18 mouse cellular contexts compared by ENCODE assay signal in the genomic region with DNA sequence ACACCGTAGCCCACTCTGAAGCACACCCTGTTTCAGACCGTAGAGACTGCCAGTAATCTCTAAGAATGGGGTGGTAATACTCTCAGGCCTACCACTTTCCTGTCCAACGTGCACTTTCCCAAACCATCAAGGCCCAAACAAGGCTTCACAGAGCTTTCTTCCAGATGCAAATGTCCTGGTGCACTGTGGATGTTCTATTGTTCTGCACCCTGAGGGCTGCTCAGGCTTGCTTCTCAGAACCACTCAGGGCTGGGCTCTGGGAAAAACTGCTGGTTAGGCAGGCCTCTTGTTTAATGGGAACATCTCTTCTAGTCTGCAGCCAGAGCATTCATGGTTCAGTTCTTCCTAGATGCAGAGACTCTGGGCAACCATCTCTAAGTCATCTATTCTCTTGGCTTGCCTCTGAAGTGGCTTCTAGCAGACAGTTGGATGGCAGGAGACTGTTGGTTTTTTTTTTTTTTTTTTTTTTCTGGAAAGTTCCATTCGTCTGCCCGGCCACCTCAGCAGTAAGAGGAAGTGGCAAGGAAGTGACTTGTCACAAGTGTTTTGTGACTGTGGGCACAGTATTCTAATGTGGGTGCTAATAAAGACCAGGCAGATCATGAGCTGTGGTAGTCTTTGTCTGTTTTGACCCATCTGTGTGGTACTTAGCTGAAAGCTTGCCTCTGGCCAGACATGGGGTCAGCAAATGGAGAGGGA.
DNase-seq lines count a peak whose midpoint lies in the region; ATAC-seq lines count a peak whose summit lies in the region.
"Had no signal": no experiment of that assay in that cellular context is flagged by ENCODE, and none has a peak within 500 bp of the region (broad histone marks: within the 10 kb centered on the region; RNA-seq: fewer than 3 reads in every experiment).

No protein-coding gene starts in this region.

- H3K27me3 ChIP-seq in forebrain, embryonic 12.5 days, result no peaks in the 10 kb centered on the region
- H3K27me3 ChIP-seq in forebrain, embryonic 13.5 days, result no peaks in the 10 kb centered on the region
- no peaks in the 10 kb centered on the region for H3K27me3 ChIP-seq in lung, embryonic 15.5 days
- no peaks in the 10 kb centered on the region for H3K27me3 ChIP-seq in embryonic facial prominence, embryonic 13.5 days
- H3K27me3 ChIP-seq: liver, embryonic 13.5 days; midbrain, embryonic 12.5 days; Patski had no signal

- no peak for ATAC-seq in forebrain, embryonic 12.5 days (ENCODE audit: low FRiP score)
- no peak for ATAC-seq in forebrain, embryonic 13.5 days
- no peak for ATAC-seq in lung, embryonic 15.5 days (ENCODE audit: borderline replicate concordance, extremely low read depth, low FRiP score, low TSS enrichment)
- ATAC-seq in embryonic facial prominence, embryonic 13.5 days (ENCODE audit: insufficient number of reproducible peaks, insufficient read depth, low FRiP score, low TSS enrichment, low read depth), result no peak
- peak; percentile 75 for ATAC-seq in megakaryocyte progenitor cell, adult 5-6 weeks (replicated peaks; ENCODE audit: poor library complexity)
- no peak for ATAC-seq in activated CD4-positive, CD25-positive, alpha-beta regulatory T cell, adult 4 months
- ATAC-seq: Patski had no signal

- no peak for DNase-seq in lung, postnatal 25 days (ENCODE audit: low spot score)
- no peak for DNase-seq in left cerebral cortex, postnatal 25 days (ENCODE audit: low spot score in 2 of 2)
- DNase-seq: cerebellum, postnatal 10 days; heart, postnatal 14 days; kidney, adult 9 months; layer of hippocampus, postnatal 36 days; liver, embryonic 13.5 days; lung, postnatal 36 days; retina, postnatal 1 day; thymus, postnatal 36 days had no signal

- no peak overlapping the region for H3K4me2 ChIP-seq in forebrain, embryonic 12.5 days
- H3K4me2 ChIP-seq in forebrain, embryonic 13.5 days, result no peak overlapping the region
- H3K4me2 ChIP-seq in lung, embryonic 15.5 days, result no peak overlapping the region
- H3K4me2 ChIP-seq in embryonic facial prominence, embryonic 13.5 days, result no peak overlapping the region
- H3K4me2 ChIP-seq: liver, embryonic 13.5 days; midbrain, embryonic 12.5 days had no signal

- H3K36me3 ChIP-seq in forebrain, embryonic 12.5 days (replicated peaks), result no peaks in the 10 kb centered on the region
- no peaks in the 10 kb centered on the region for H3K36me3 ChIP-seq in forebrain, embryonic 13.5 days (ENCODE audit: poor library complexity, severe bottlenecking)
- H3K36me3 ChIP-seq in lung, embryonic 15.5 days, result no peaks in the 10 kb centered on the region
- no peaks in the 10 kb centered on the region for H3K36me3 ChIP-seq in embryonic facial prominence, embryonic 13.5 days
- H3K36me3 ChIP-seq: liver, embryonic 13.5 days; midbrain, embryonic 12.5 days had no signal

- no peaks in the 10 kb centered on the region for H3K9me3 ChIP-seq in forebrain, embryonic 12.5 days
- no peaks in the 10 kb centered on the region for H3K9me3 ChIP-seq in forebrain, embryonic 13.5 days (replicated peaks)
- H3K9me3 ChIP-seq in lung, embryonic 15.5 days, result no peaks in the 10 kb centered on the region
- H3K9me3 ChIP-seq in embryonic facial prominence, embryonic 13.5 days, result no peaks in the 10 kb centered on the region
- H3K9me3 ChIP-seq: liver, embryonic 13.5 days; midbrain, embryonic 12.5 days had no signal

- intact Hi-C loops in left cerebral cortex, postnatal 25 days (cut with DNase I), result no loop called here

- WGBS in forebrain, embryonic 12.5 days, result 75% methylated on average over 5 of the region's 5 CpGs
- 70% methylated on average over 5 of the region's 5 CpGs for WGBS in forebrain, embryonic 13.5 days
- WGBS in lung, embryonic 15.5 days, result 79% methylated on average over 5 of the region's 5 CpGs
- 65% methylated on average over 5 of the region's 5 CpGs for WGBS in embryonic facial prominence, embryonic 13.5 days

- H3K27ac ChIP-seq in forebrain, embryonic 12.5 days, result 0 out of 2 replicates have a peak overlapping the region, but pooled peaks have one; percentile 25
- H3K27ac ChIP-seq in forebrain, embryonic 13.5 days, result no peak overlapping the region
- 0 out of 2 replicates have a peak overlapping the region, but pooled peaks have one; percentile 1 for H3K27ac ChIP-seq in lung, embryonic 15.5 days
- peak overlapping the region; percentile 52; the same call in 1 of the 2 replicates for H3K27ac ChIP-seq in embryonic facial prominence, embryonic 13.5 days
- H3K27ac ChIP-seq: liver, embryonic 13.5 days; midbrain, embryonic 12.5 days had no signal

- H3K4me1 ChIP-seq in forebrain, embryonic 12.5 days, result peaks cover 6% of the 10 kb centered on the region
- no peaks in the 10 kb centered on the region for H3K4me1 ChIP-seq in forebrain, embryonic 13.5 days
- peaks cover 16% of the 10 kb centered on the region for H3K4me1 ChIP-seq in lung, embryonic 15.5 days
- peaks cover 69% of the 10 kb centered on the region for H3K4me1 ChIP-seq in embryonic facial prominence, embryonic 13.5 days
- H3K4me1 ChIP-seq: liver, embryonic 13.5 days had no signal

- H3K9ac ChIP-seq in forebrain, embryonic 12.5 days, result no peak overlapping the region
- no peak overlapping the region for H3K9ac ChIP-seq in forebrain, embryonic 13.5 days
- no peak overlapping the region for H3K9ac ChIP-seq in lung, embryonic 15.5 days
- no peak overlapping the region for H3K9ac ChIP-seq in embryonic facial prominence, embryonic 13.5 days
- H3K9ac ChIP-seq: liver, embryonic 13.5 days; midbrain, embryonic 12.5 days had no signal

- no peak overlapping the region for H3K4me3 ChIP-seq in forebrain, embryonic 12.5 days (replicated peaks)
- no peak overlapping the region for H3K4me3 ChIP-seq in forebrain, embryonic 13.5 days
- H3K4me3 ChIP-seq in lung, embryonic 15.5 days, result no peak overlapping the region
- no peak overlapping the region for H3K4me3 ChIP-seq in embryonic facial prominence, embryonic 13.5 days
- H3K4me3 ChIP-seq: liver, embryonic 13.5 days; midbrain, embryonic 12.5 days had no signal
